Mouse (Mus musculus): ENCODE data around the gene Mmd. TPM values are rescaled to one million over a fixed set of nuclear protein-coding genes. Genes with fewer than 3 reads are reported as not detected.

The Mmd gene
- 2.8 and 3.4 TPM in 2 replicates for polyA plus RNA-seq (2012)

- TF ChIP-seq GATA1 (IDR thresholded peaks at IDR 0.05; ENCODE audit: low read length): peak; percentile 24
These were observed at the start of gene Mmd for GRCm38 (mm10) chr11:90249025-90249650. Mmd (plus strand) TSS chr11:90249456.

- TF ChIP-seq GATA1 (IDR thresholded peaks at IDR 0.05; ENCODE audit: low read length): no peak
These were observed 48.4 kb upstream of the Mmd start for GRCm38 (mm10) chr11:90200826-90201225.

GRCm38 (mm10) chr11:90214246-90214645 is 35.0 kb upstream of the Mmd start:
- no peak for TF ChIP-seq GATA1 (IDR thresholded peaks at IDR 0.05; ENCODE audit: low read length)

GRCm38 (mm10) chr11:90220022-90220645 is 29.1 kb upstream of the Mmd start:
- TF ChIP-seq GATA1 (IDR thresholded peaks at IDR 0.05; ENCODE audit: low read length): no peak

GRCm38 (mm10) chr11:90220750-90221149 is 28.5 kb upstream of the Mmd start:
- no peak for TF ChIP-seq GATA1 (IDR thresholded peaks at IDR 0.05; ENCODE audit: low read length)

GRCm38 (mm10) chr11:90224914-90225470 is 24.3 kb upstream of the Mmd start:
- TF ChIP-seq GATA1 (IDR thresholded peaks at IDR 0.05; ENCODE audit: low read length): no peak

GRCm38 (mm10) chr11:90227000-90227922 is 22.0 kb upstream of the Mmd start:
- no peak for TF ChIP-seq GATA1 (IDR thresholded peaks at IDR 0.05; ENCODE audit: low read length)

- TF ChIP-seq GATA1 (IDR thresholded peaks at IDR 0.05; ENCODE audit: low read length): no peak
These were observed 20.9 kb upstream of the Mmd start for GRCm38 (mm10) chr11:90228251-90228949.

GRCm38 (mm10) chr11:90229800-90230199 is 19.5 kb upstream of the Mmd start:
- no peak for TF ChIP-seq GATA1 (IDR thresholded peaks at IDR 0.05; ENCODE audit: low read length)

GRCm38 (mm10) chr11:90230671-90231070 is 18.6 kb upstream of the Mmd start:
- no peak for TF ChIP-seq GATA1 (IDR thresholded peaks at IDR 0.05; ENCODE audit: low read length)

GRCm38 (mm10) chr11:90231631-90232030 is 17.6 kb upstream of the Mmd start:
- TF ChIP-seq GATA1 (IDR thresholded peaks at IDR 0.05; ENCODE audit: low read length): no peak

- no peak for TF ChIP-seq GATA1 (IDR thresholded peaks at IDR 0.05; ENCODE audit: low read length)
These were observed 16.6 kb upstream of the Mmd start for GRCm38 (mm10) chr11:90232685-90233084.

- no peak for TF ChIP-seq GATA1 (IDR thresholded peaks at IDR 0.05; ENCODE audit: low read length)
These were observed 14.0 kb upstream of the Mmd start for GRCm38 (mm10) chr11:90235221-90235620.

GRCm38 (mm10) chr11:90237616-90238015 is 11.6 kb upstream of the Mmd start:
- no peak for TF ChIP-seq GATA1 (IDR thresholded peaks at IDR 0.05; ENCODE audit: low read length)

GRCm38 (mm10) chr11:90238657-90239056 is 10.6 kb upstream of the Mmd start:
- no peak for TF ChIP-seq GATA1 (IDR thresholded peaks at IDR 0.05; ENCODE audit: low read length)

Measured in G1E-ER4 (cell line).